Mouse (Mus musculus): ENCODE measurements around the gene Sectm1b.

GRCm38 (mm10) chr11:121051793-121052192, 11.6 kb downstream of the Sectm1b start:
- TF ChIP-seq CTCF (IDR thresholded peaks at IDR 0.05; ENCODE audit: low read depth), result no peak
- TF ChIP-seq EP300 (IDR thresholded peaks at IDR 0.05; ENCODE audit: low read depth), result no peak

Data from liver, embryonic 14.5 days (tissue).